Mouse (Mus musculus) hematopoietic stem cell, adult 5-6 weeks (primary cell): Measurements from ENCODE around the gene Lag3. TPM values are rescaled to one million over a fixed set of nuclear protein-coding genes. Genes with fewer than 3 reads are reported as not detected.

Experiments
- ATAC-seq, 2 experiments: fragments of 125-278 bp in 1 of 2; replicated peaks in 1 of 2; 2 replicates each; pipeline ENCODE4 v1.8.0; 2016 to 2017; ENCODE audit warnings: inconsistent platforms in 2 of 2, mild to moderate bottlenecking in 2 of 2, moderate number of reproducible peaks in 2 of 2, low read depth in 1 of 2, moderate TSS enrichment in 1 of 2; ENCODE audit not compliant: low FRiP score in 2 of 2, poor library complexity in 2 of 2, severe bottlenecking in 2 of 2, insufficient read depth in 1 of 2, low TSS enrichment in 1 of 2
- total RNA-seq: library from RNA; stranded (forward); fragments of 172-1452, 232-1000 nt; gene quantifications from 2 replicates; pipeline ENCODE4 v1.2.3, GENCODE M21; 2017

Gene Lag3
- total RNA-seq, 1 experiment from 2014 or later = 9.1 TPM

DNA sequence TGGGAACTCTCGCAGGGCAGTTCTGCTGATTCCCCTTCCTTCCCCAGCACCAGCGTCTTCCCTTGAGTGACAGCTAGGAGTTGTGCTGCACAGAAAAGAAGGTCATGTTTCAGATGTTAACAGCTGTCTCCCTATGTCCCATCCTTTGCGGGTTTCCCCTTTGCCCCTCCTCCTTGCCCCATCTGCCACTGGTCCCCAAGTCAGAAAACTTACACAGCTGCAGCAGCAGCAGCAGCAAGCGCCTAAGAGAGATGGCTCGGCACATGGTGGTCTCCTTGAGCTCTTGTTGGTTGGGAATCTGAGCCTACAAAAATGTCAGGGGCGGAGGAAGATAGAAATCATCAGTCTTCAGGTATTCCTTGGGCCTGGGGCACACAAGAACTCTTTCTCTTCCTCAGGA is 32.1 kb downstream of the Lag3 start:
- ATAC-seq = no peak

DNA sequence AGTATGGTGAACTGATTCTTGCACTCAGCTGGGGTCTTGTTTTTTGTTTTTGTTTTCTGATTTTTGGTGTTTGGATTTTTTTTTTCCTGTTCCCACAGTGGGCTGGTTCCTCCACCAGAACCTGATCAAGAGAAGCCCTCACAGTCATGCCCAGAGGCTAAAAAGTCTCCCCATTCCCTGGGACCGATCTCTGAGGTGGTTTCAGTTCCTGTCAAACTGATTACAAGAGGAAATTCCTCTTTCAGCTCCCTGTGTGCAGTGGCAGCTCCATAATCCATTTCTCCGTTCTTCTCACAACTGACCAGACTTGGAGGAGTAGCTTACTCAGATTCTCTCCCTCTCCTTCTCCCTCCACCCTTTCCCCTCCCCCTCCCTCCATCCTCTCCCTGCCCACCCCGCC is 37.2 kb downstream of the Lag3 start:
- ATAC-seq = no peak

DNA sequence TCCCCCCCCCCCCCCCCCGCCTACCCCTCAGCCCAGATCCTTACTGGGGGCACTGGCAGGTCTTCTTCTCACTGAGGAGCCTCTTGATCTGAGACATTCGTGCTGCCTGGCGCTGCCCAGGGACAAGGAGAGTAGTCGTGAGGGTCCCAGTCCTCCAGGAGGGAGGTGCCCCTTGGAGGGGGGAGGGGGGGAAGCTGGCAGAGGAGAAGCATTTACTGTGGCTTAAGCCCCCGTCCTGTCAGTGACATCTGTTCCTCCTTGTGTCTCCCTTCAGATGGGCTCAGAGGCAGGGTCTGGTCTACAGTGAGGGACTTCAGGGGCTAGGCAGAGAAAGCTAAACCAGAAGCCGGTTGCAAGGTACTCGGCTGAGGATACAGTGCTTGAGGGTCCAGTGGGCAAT is 44.9 kb downstream of the Lag3 start:
- ATAC-seq = no peak

DNA sequence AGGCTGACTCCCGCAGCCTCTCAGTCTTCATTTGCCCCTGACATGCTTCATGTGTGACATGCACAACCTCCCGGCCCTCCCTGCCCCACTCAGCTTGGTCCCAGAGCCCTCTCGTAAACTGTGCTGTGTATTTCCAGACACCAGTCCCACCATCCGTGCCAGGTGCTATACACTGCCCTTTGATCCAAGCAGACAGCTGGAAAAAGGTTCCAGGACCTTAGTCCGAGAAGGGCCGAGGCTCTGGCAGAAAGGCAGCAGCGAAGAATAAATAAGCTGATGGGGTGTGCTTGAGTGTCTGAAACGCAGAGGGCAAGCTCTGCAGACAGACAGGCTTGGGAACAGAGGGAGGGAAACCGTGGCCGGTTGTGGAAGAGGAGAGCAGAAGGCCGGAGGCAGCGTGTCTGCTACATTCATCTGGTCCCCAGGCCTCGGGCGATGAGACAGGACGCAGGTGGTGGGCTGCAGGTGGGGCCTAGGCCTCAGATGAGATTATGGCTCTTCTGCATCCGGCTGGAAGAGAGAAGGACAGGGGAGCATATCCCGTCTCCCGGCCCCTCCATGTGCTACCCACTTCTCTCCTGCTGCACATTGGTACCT is 45.6 kb downstream of the Lag3 start:
- no peak for ATAC-seq

DNA sequence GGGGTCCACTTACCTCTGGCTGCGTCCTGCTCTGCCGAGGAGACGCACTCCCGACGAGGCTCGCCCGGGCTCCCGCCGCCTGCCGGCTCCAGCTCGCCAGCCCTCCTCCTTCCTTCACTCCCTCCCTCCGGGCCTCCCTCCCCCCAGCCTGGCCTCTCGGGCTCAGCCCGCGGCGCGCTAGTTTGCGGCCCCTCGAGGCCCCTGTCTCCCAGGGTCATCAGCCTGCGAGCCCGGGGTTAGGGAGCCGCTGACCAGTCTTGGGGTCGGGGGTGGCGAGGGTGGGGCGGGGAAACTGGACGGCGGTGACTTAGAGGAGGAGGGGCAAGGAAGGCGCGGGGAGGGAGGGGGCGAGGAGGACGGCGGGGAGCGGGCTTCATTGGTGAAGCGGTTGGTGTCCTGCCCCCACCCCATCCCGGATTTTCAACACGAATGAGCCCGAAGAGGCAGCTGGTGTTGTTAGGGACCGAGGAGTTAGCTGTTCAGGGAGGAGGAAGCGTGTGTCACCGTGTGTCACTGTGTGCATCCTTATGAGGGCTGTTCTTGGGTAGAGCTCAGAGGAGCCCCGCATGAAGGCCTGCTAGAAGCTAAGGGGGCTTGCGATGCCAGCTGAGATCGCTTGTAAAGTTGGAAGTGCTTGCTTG is 47.7 kb downstream of the Lag3 start, which contains the start of gene Gpr162:
Gpr162 (minus strand) TSS at position 326 of the 641 bp plus-strand sequence.
- ATAC-seq = peak; percentile 28 to 40; a peak in 1 of 4 replicates

DNA sequence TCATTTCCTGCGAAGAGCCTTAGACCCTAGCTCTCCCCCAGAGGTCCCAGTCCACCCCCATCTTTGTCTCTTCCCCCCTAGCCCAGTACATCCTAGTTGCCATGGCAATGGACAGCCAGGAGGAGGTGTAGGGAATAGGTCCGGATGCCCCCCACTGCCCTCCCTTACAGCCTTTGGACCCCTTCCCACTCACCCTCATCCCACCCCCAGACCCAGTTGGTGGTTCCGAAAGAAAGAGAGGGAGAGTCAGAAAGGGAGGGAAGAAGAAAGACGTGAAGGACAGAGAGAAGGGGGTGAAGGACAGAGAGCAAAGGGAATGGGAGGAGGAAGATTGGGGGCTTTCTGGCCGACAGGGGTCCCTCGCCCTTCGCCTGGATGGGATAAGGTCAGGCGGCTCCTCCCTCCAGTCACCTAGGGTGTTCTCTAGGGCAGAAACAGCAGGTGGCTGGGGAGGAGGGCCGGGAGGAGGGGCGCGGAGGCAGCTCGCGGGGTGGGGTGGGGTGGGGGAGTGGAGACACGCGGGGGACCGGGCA is 48.3 kb downstream of the Lag3 start:
- ATAC-seq = no peak

DNA sequence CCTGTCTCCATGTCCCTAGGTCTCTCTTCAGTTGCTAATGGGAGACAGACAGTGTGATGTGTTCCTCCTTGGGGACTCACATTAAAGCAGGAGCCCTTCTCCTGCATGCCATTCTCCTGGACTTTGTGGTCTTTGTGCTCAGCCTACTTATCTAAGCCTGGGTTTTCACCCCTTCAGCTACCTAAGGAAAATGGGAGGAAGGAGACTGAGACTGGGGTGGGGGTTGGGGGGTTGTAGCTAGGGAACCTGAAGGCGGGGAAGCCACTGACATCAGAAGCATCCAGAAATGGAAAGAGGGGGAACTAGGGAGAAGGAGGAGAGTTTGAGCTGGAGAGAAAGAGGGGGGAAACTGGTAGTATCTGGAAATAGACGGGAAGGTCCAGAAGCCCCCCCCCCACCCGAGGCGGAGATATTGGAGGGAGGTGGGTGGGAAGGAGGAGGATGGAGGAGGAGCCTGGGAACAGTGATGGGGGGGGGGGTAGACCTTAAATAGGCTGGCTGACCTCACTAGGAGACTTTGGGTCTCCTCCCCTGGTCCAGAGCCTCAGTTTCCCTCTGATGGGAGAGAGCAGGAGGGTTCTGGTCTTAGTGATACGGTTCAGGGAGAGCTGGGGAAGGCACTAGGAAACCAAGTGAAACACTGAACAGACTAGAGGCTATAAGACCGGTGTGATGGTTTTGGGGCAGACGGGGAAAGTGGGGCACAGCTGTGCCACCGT is 48.9 kb downstream of the Lag3 start:
- no peak for ATAC-seq

DNA sequence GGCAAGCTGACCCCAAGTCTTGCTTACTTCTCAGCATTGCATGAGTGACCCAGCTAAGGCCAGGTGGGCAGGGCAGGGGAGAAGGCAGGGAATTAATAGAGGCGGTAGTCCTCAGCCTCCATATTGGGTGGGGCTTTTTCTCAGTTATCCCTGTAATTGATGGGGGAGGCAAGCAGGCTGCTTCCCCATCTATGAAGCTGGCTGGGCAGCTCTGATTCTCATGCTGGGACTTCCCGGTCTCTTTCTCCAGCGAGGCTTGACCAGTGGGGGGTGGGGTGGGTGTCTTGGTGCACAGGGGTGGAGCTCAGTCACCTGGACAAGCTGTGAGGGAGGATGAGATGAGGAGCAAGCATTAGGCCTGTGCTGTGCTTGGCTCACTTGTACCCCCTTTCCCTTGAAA is 49.7 kb downstream of the Lag3 start:
- ATAC-seq = no peak

DNA sequence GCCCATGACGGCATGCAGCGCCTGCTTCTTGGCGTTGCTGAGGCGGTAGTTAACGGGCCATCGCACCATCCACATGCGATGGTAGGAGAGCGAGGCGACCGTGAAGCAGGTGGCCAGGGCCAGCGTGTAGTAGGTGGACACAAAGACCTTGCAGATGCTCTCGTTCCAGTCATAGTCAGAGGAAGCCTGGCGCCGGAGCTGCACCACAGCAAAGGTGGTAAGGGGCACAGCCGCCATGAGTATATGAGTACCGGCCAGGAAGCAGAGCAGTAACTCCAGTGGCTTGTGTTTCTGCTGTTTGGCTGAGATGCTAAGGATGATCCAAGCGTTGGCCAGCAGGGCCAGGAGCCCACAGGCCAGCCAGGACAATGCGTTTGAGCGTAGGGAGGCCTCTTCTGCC is 50.2 kb downstream of the Lag3 start:
- ATAC-seq = no peak

DNA sequence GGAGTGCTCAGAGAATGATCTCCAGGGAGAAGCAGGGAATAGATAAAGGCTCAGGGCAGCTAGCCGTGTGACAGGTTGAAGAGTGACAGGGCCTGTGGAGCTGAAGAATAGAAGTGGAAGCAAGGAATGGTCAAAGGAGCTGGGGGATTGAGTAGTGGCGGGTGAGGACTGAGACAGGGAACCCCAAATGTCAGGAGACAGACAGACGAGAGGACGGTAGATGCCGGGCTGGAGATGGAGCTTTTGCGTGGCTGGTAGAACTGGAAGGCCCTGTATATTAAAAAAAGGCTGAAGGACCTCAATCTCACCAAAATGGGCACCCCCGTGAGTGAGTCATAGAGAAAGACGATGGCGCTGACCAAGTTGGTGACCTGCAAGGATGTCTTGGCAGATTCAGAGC is 51.0 kb downstream of the Lag3 start:
- ATAC-seq = no peak

DNA sequence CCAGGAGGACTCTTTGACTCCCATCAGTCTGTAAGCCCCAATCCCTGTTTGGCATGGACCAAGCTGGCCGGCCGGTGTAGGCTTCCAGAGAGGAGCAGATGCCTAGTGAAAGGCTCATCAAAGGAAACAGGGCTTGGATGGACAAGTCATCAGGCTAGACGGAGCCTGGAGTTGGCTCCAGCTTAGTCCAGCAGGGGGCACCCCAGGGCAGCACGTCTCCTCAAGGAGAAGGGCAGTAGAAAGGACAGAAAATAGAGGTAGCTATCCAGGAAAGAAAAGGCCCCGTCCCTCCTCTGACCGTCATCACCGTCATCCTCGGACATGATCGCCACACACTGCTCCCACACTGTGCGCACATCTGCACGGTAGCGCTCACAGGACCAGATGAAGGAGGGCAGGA is 51.8 kb downstream of the Lag3 start:
- peak; percentile 64 to 65; a peak in 3 of 4 replicates for ATAC-seq

DNA sequence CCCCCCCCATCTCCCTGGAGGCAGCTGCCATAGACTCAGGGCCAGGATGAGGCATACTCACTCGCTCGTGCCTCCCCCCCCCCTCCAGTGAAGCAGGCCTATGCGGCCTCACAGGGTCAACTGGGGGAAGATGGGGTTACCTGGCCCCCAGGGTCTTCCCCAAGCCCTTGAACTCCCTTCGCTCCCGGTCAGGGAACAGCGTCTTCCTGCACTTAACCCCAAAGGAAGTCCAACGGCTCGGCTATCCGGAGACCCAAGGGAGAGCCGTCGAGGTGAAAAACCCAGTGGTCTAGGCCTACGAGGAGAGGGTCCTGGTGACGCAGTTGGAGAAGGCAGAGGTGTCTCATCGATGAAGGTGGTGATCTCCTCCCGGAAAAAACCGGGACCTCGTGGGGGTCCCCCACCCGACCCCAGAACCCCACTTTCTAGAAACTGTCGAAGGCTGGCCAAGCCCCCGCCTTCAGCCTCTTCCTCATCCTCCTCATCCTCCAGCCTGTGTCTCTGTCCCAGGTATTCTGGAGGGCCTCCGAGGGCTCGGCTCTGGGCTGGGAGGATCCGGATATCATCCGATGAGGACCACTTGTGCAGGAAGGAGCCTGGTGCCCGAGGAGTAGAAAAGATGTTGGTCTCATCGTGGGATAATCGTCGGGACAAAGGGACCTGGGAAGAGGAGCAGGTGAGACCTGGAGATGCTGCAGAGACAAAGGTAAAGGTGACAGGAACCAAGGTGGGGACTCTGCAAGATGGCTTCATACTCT is 52.8 kb downstream of the Lag3 start:
- ATAC-seq = no peak

DNA sequence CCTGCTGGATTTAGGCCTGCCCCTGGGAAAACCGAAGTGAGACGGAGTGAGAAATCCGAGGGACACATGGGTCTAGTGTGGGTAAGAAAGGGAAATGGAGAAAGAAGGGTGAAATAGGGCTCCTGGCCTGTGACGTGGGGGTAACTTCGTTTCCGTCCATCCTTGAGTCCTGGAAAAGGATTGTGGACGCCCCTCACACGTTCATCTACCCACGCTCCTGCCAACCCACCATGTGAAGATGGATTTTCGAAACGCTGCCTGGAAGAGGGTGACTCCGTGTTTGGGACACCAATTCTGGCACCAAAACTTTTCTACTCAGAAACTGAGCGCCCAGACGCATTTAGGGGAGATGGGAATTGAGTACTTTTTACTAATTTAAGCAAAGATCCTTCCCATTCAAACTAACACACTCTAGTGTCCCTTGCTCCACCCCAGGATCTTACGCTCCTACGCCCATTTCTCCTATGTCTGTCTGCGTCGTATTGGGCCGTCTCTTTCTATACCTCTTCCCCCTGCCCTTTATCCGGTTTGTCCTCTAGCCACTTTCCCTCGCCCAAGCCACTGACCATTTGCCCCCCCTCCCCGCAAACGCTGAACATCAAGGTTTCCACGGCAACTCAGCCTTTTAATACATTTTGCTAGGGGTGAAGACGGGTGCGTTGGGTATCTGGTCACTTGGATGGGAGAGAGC is 53.5 kb downstream of the Lag3 start:
- ATAC-seq = no peak

DNA sequence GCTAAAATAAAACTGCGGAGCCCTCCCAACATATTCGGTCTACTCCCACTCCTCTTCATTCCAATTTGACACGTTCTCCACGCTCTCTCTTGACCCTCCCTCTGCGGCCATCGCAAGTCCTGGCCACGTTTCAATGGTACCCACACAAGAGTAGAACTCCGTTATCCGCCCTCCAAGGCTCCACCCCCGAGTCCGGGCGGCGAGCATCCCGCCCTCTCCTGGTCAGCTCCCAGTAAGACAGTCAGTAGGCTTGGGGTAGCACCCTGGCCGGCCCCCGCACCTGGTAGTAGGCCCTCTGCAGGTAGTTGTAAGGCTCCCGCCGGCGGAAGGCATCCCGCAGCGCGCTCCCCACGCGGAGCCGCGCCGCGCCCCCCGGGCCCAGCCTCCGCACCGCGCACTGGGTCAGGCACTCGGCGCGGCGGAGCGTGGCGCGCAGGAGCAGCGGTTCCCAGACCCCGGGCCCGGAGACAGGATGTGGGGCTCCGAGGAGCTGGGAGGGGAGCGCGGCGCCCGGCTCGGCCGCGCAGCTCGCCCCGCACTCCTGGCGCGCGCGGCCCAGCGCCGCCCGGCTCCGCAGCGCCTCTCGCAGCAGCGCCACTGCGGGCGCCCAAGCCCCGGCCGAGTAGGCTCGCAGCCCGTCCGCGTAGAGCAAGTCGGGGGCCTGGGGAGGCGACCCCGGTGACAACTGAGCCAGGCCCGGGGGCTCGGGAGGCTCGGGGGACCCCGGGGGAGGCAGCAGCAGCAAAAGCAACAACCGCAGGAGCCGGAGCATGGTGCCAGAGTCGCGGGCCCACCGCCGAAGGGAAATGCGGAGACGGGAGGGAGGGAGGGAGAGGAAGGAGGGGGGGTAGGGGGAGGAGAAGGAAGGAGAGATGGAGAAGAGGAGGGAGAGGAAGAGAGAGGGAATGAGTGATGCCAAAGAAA is 54.3 kb downstream of the Lag3 start, which contains the start of gene P3h3:
P3h3 (minus strand) TSS at position 837 of the 924 bp plus-strand sequence.
- peak; percentile 69 to 87 for ATAC-seq

DNA sequence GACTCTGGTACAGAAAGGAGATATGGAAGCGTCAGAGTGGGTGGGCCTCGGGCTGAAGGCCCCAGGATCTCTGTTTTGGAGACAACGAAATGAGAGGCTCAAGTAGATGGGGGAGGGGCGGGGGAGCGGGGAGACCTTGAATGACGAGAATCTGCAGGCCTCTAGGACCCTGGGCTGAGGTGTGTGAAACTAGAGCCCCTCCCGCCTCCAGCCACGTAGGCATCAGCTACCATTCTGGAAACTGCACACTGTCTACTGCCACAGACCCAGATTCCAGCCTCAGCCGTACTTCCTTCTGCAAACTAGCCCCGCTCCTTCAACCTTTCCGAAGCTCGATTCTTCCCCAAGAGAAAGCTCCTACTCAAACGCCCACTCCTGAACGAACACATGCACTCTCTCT is 55.2 kb downstream of the Lag3 start:
- no peak for ATAC-seq

DNA sequence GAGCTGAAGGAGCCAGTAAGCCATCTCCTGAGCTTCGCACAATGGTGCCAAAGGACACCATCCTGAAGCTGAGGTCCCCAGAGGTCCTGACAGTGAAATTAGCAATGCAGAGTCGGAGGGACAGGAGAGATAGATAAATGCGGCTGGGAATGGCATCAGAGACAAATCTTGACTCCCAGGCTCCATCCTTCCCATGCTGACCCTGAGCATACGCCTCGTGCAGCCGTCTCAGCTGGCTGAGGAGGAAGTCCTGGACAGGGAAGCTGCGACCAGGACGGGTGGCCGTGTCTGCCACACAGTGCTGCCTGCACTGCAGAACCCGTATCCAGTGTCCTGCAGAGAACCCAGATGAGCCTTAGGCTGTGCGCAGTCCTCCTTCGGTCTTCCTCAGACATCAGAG is 56.9 kb downstream of the Lag3 start:
- ATAC-seq = no peak
